Mouse (Mus musculus) MEL (cell line): ENCODE measurements around the gene Diaph2.

ENCODE experiments used
- CTCF ChIP-seq, 3 experiments: IDR thresholded peaks in 2 of 3; conservative IDR thresholded peaks in 1 of 3; 2 replicates each; pipeline ENCODE4 v1.5.1; 2011 to 2012; ENCODE audit warnings: low read length in 3 of 3, low read depth in 2 of 3, mild to moderate bottlenecking in 2 of 3, improper control_type of control experiment in 1 of 3, inconsistent platforms in 1 of 3, mixed read lengths in 1 of 3, moderate library complexity in 1 of 3; ENCODE audit not compliant: control insufficient read depth in 1 of 3, insufficient read depth in 1 of 3, poor library complexity in 1 of 3, severe bottlenecking in 1 of 3
- EP300 ChIP-seq, 2 experiments: IDR thresholded peaks; 2 replicates each; pipeline ENCODE4 v1.6.1; 2011; ENCODE audit warnings: improper control_type of control experiment in 2 of 2, low read length in 2 of 2, low read depth in 1 of 2, mild to moderate bottlenecking in 1 of 2
- HCFC1 ChIP-seq: IDR thresholded peaks from 2 replicates; pipeline ENCODE4 v1.6.1; 2012; ENCODE audit warnings: low read depth, mild to moderate bottlenecking, inconsistent platforms, low read length, improper control_type of control experiment, moderate library complexity
- KAT2A ChIP-seq: conservative IDR thresholded peaks from 2 replicates; pipeline ENCODE4 v1.6.1; 2012; ENCODE audit warnings: low read depth, low read length, improper control_type of control experiment, inconsistent platforms
- TAL1 ChIP-seq: IDR thresholded peaks from 2 replicates; pipeline ENCODE4 v1.6.1; 2012; ENCODE audit warnings: mild to moderate bottlenecking, inconsistent platforms, low read length, moderate library complexity, mixed read lengths
- TBP ChIP-seq: IDR thresholded peaks from 2 replicates; pipeline ENCODE4 v1.8.0; 2011; ENCODE audit warnings: low read depth, low read length, improper control_type of control experiment
- USF2 ChIP-seq, 2 experiments: IDR thresholded peaks; 2 replicates each; pipeline ENCODE4 v1.6.1; 2011 to 2012; ENCODE audit warnings: improper control_type of control experiment in 2 of 2, low read length in 2 of 2, borderline replicate concordance in 1 of 2, inconsistent platforms in 1 of 2, low read depth in 1 of 2, mild to moderate bottlenecking in 1 of 2; ENCODE audit not compliant: insufficient read depth in 1 of 2
- ZKSCAN1 ChIP-seq: IDR thresholded peaks from 2 replicates; pipeline ENCODE4 v1.6.1; 2012; ENCODE audit warnings: low read depth, mild to moderate bottlenecking, inconsistent platforms, low read length, improper control_type of control experiment, moderate library complexity
- ZMIZ1 ChIP-seq: IDR thresholded peaks from 2 replicates; pipeline ENCODE4 v1.6.1; 2012; ENCODE audit warnings: low read depth, mild to moderate bottlenecking, inconsistent platforms, low read length, improper control_type of control experiment, moderate library complexity
- ZNF384 ChIP-seq: IDR thresholded peaks from 2 replicates; pipeline ENCODE4 v1.6.1; 2012; ENCODE audit warnings: low read depth, mild to moderate bottlenecking, inconsistent platforms, low read length, improper control_type of control experiment

DNA sequence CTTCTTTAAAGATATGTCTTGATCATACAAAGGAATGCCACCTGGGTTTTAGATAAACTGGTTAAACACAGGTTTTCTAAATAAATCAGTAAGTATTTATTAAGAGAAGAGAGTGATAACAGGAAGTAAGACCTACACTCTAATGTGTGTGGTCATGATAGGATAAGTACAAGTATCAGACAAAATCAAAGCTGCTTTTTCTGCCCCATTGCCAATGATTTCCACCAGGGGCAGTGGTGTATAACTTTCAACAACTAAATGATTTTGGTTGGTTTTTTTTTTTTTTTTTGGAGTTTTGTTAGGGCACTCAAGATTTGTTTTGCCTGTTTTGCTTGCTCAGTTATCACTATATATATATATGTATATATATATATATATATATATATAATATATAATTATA lies 399.7 kb downstream of the Diaph2 start:
- TF ChIP-seq ZKSCAN1 (no peak), TAL1 (no peak), EP300 (IDR thresholded peaks at IDR 0.05; ENCODE audit: low read depth in 1 of 2, low read length in 2 of 2) (peak; percentile 17 to 26; a peak in 2 of 4 replicates), KAT2A (no peak), CTCF (IDR thresholded peaks at IDR 0.05 in 2 of 3, conservative IDR thresholded peaks at IDR 0.05 in 1 of 3; ENCODE audit: control insufficient read depth in 1 of 3, insufficient read depth in 1 of 3, low read depth in 2 of 3, low read length in 3 of 3, poor library complexity in 1 of 3, severe bottlenecking in 1 of 3) (peak in 2 of 3 experiments; percentile 27 to 64; a peak in 3 of 6 replicates), ZNF384 (peak; percentile 93), USF2 (IDR thresholded peaks at IDR 0.05; ENCODE audit: borderline replicate concordance in 1 of 2, insufficient read depth in 1 of 2, low read depth in 1 of 2, low read length in 2 of 2) (no peak), ZMIZ1 (no peak), HCFC1 (no peak), TBP (no peak)
